Mouse (Mus musculus): ENCODE data around the gene Ahdc1.

Gene Ahdc1

DNA sequence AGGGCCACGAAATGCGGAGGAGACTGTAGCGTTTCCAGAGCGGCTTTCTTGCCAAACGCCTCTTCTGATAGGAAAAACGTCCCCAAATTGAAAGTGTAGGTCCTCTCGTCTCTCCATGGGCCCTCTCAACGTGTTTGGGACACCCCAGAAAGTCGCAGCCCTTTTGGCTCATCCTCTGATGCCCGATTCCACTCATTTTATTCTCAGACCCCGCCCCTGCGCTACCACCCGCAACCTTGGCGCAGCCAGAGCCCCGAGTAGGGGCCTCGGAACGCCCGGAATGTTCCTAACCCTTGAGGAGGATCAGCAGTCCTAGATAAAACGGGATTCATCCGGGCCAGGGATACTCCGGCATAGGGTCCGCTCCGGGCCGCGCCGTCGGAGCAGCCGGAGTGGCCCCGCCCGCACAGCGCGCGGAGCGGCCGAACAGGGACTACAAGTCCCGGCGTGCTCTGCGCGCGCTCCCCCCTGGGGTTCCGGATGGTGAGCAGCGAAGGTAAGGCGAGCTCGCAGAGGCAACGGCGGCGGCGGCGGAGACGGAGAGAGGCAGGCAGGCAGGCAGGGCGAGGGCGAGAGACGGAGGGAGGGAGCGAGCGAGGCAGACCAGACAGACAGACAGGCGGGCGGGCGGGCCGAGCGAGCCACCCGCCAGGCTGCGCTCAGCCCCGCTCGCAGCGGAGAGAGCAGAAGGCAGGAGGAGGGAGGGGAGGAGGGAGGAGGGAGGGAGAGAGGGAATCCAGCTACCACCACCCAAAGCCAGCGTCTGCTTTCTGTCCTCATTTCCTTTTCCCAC, at the start of gene Ahdc1:
Ahdc1 (plus strand) TSS at position 233 of the 793 bp plus-strand sequence.
- DNase-seq (ENCODE audit: low spot score): peak; percentile 95

DNA sequence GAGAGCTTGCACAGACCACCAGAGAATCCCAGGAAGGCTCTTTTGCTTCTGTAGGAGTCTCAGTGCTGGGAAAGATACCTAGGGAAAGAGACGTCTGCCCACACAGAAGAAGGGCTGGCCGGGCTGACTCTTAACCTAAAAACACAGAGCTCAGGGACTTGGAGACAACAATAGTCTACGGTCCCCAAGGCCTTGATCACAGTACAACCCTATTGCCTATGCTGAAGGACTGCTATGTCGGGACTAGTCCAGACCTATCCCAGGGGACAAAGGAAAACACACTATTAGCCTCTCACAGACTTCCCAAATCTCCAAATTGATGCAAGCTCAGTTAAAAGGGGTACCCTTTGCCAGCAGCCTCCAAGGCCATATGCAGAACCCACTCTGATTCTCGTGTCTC, 49.2 kb upstream of the Ahdc1 start:
- DNase-seq (ENCODE audit: low spot score): no peak

DNA sequence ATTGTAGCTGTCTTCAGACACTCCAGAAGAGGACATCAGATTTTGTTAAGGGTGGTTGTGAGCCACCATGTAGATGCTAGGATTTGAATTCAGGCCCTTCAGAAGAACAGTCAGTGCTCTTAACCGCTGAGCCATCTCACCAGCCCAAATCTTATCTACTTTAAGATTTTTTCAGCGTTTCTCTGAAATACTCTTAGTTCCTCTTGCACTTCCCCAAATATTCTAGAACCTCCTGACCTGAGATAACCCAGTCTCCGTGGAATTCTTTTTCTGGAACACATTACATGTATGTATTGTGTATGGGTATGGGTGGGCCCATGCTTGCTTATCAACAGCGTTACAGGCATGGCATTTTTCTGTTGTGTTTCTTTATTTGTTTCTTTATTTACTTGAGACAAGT, 48.4 kb upstream of the Ahdc1 start:
- no peak for DNase-seq (ENCODE audit: low spot score)

DNA sequence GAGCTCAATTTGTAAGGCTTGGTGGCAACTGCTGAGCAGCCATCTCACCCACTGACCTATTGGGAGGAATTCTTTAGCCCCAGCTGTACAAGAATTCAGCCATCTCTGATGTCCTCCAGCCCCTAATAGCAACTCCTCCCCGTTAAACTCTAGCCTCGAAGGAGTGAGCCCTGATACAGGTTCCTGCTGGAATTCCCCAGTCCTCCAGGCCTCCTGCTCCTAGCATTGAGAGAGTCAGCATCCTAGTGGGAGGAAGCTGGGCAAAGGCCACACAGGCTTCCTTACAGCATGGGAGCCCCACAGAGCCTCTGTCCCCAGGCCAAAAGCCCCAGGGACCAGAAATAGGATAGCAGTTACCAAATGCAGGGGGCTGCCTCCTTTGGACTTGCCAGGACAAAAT, 47.6 kb upstream of the Ahdc1 start:
- DNase-seq (ENCODE audit: low spot score): no peak

DNA sequence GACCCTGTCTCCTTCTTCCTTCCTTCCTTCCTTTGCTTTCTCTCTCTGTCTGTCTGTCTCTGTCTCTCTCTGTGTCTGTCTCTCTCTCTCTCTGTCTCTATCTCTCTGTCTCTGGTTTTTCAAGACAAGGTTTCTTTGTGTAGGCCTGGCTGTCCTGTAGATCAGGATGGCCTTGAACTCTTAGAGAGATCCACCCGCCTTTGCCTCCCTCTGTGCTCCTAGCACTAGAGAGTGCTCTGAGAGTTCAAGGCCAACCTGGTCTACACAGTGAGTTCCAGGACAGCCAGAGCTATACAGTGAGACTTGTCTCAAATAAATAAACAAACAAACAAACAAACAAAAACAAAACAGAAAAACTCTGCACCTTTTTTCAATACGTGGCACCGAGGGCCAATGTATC, 47.0 kb upstream of the Ahdc1 start:
- no peak for DNase-seq (ENCODE audit: low spot score)

DNA sequence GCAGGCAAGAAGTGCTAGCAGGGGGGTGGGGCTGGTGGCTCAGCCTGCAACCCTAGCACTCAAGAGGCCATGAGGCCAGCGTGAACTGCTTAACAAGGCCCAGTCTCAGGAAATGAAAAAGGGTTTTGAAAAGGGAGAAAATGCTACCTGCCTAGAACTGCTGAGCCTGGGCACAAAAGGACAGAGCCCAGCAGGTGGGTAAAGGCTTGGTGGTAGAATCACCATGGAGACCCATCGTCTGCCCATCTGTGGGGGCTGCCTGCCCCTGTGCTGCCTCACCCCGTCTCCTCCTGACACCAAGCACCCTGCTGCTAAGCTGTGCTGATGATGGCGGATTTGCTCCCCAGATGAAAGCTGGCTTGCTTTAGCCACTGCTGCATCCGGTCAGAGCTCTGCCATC, 46.6 kb upstream of the Ahdc1 start:
- DNase-seq (ENCODE audit: low spot score): no peak

DNA sequence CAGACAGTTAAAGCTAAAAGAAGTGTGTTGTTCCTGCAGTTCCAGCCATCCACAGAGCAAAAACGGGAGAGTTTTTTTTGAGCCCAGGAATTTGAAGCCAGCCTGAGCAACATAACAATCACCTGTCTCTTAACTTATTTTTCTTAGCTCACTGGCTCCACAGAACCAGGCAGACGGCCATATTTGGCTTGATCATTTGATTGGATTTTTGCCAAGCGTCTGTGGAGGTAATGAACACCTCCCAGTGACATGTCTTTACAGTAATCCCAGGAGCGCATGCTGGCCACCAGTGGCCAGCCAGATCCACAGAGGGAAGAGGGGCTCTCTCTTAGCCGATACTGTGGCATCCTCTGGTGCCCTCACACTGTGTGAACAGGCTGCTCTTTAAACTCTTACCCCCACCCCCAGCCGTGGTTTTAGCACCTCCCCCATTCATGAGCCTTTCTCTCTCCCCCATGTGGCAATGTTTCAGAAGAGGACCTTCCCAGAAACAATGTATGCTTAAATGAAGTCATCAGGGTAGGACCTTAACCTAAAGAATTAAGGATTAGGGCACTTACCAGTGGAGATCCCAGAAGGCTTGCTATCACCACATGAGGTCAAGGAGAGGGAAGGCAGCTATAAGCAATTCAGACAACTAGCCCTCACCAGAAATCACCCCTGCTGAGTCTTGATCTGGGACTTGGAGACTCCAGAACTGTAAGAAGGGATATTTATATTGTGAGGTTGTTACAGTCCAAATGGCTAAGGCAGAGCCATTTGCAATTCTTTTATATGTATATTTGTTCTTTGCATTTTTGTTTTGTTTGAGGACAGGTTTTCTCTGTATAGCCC, 42.7 kb upstream of the Ahdc1 start:
- DNase-seq (ENCODE audit: low spot score): no peak

DNA sequence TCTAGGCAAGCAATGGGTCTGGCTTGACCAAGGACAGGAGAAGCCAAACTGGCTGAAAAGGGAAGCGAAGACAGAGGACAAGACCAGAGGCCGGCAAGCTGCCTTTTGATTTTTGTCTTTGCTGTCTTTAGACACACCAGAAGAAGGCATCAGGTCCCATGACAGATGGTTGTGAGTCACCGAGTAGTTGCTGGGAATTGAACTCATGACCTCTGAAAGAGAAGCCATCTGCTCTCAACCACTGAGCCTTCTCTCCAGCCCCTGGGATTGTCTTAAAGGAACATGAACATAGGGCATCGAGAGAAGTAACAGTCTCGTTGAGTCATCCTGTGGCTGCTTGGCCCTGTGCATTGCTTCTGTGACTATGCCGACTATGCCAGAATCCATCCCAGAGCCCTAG, 39.5 kb upstream of the Ahdc1 start:
- no peak for DNase-seq (ENCODE audit: low spot score)

DNA sequence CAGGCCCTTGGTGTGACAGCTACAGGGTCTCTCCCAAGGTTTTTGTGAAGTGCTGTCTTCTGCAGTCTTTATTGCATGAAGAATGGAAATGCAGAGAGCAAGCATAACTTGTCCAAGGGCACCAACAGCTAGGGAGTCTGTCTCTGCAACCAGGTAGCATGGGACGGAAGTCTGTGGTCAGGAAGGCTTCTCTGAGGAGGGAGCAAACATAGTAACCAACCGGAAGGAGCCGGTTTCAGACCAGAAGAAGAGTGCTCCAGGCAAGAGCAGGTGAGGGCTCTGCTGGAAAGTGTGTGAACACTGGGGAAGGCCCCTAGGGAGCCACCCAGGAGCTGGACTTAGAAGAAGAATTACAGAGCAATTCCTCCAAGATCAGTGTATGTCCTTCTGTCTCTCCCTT, 39.0 kb upstream of the Ahdc1 start:
- no peak for DNase-seq (ENCODE audit: low spot score)

DNA sequence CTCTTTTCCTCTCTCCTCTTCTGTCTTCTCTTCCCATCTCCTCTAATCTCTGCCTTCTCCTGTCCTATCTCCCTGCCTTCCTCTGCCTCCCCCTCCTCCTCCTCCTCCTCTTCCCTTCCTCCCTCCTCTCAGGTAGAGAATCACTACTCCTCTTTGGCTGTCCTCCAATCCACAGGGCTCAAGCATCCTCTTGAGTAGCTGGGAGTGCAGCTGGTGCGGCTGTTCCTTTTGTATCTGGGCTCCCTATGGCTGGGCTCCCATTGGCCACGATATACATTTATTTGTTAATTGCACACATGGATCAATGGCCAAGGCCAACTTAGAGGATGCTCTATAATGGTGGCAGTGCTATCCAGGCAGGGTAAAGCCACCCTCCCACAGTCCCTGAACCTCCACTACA, 38.5 kb upstream of the Ahdc1 start:
- DNase-seq (ENCODE audit: low spot score): no peak

DNA sequence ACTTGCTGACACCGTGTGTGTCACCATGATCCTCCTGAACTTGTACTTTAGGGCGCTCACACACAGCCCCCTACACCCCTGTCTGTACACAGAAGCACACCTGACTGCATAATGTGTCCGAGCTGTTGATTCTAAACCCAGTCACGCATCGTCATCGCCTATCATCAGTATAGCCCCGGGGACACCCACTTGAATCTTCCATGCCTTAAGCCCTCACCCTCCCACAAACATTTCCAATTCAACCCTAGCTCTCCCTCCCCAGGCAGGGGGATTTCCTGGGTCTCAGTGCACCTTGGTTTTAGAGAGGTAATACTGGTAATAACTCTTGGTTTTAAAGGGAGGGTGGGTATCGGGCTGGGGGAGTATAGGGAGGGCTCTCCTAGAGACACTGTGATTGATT, 37.9 kb upstream of the Ahdc1 start:
- DNase-seq (ENCODE audit: low spot score): no peak

DNA sequence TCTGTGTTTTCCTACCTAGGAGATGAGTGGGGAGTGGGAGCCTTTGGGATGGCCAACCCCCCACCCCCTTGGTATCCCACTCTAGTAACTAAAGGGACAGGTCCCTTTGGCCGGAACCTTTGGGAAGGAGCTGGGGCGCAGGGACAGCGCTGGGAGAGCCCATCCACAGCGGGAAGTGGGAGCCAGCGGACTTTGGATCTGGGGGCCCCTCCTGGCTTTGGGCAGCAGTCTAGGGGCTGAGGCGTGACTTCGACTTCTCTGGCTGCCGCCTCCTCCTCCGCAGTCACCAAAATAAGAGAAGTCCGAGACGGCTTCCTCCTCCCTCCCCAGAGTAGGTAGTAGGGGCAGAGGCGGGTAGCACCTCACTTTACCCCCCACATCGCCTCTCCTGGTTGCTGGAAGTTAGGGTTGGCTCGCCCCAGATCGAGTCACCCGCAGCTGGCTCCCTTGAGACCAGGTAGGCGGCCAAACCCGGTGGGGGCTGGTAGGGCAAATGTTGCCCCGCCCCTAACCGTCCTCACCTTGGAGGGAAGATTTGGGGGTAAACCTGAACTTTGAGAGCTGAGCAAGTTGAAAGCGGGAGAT, 37.2 kb upstream of the Ahdc1 start, which contains the start of gene Fgr:
Fgr (plus strand) TSS at position 282 of the 585 bp plus-strand sequence.
- DNase-seq (ENCODE audit: low spot score): no peak

DNA sequence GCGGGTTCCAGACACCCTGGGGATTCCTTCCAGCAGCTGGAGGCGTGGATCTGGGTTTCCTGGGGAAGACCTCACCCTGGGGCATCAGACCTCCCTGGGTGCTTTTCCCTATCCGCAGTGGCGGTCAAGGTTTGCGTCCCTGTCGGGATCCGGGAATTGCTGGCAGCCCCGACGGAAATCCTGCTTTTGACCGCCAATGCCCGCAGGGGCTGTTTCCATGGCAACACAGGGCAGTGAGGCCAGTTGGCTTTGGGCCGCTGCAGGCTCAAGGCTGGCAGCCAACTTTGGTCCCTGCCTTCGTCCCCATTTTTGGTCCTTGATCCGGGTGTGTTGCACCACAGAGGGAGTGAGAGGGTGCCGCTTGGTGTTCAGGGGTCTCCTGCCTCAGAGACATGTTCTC, 36.2 kb upstream of the Ahdc1 start:
- peak; percentile 38 for DNase-seq (ENCODE audit: low spot score)

DNA sequence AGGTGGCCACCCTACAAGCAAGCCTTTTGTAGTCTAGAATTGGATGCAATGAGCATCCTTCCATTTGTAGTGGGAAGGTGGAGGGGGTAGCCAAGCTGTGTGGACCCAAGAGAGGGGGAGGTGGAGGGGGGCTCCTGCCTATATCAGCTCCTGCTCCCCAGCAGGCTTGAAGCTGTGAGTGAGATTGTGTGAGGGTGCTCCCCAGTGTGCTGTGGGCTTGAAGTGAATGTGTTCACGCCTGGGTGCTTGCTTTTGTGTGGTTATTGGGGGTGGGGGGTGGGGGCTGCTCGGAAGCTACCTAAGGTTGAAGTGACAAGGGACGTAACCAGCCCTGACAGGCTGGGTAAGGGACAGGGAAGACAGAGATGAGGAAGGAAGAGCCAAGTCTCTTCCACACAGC, 35.3 kb upstream of the Ahdc1 start:
- no peak for DNase-seq (ENCODE audit: low spot score)

DNA sequence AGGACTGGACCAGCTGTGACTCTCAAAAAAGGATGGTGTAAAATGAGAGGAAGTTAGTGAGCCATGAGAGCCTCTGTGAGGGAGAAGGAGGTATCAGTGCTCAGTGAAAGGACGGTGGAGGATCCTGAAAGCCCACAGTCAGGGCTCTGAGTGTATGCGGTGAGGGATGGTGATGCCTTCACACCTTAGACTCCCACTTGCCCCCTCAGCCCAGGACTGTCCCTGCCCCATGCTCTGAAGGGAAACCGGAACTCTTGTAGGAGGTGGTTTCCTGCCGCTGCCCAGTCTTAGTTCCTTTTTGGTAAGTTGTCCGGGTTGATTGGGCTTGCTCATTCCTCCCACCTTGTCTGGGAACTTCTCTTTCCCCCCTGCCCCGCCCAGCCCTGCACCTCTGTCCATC, 34.3 kb upstream of the Ahdc1 start:
- no peak for DNase-seq (ENCODE audit: low spot score)

DNA sequence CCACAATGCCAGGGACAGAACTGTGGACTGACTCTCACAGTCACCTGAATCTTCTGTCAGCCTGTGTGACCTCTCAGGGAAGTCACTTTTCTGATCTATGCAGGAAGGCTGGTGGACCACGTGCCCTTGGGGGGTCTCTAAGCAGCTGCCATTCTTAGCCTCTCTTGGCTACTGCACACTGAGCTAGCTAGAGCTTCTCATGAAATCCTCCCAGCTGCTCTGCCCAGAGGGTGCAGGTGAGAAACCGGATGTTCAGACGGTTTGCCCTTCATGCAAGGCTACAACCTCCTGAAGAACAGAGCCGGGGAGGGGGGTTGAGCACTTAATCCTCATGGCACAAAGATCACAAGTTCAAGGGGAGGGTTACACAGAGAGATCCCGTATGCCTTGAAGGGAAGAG, 33.5 kb upstream of the Ahdc1 start:
- no peak for DNase-seq (ENCODE audit: low spot score)

DNA sequence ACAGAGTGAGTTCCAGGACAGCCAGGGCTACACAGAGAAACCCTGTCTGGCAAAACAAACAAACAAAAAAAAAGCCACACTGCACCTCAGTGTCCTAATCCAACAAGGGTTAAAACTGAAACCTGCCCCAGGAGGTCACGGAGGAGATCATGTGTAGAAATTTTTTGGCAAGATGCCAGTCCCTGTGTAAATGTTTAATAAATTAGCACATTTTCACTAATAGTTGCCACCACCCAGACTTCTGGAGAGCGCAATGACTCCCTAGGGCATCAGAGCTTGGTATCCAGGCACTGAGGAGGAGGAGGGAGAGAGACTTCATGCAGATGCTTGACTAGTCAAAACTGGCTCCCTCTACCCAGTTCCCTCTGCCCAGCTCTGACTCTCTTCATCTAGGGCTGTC, 31.9 kb upstream of the Ahdc1 start:
- DNase-seq (ENCODE audit: low spot score): no peak

DNA sequence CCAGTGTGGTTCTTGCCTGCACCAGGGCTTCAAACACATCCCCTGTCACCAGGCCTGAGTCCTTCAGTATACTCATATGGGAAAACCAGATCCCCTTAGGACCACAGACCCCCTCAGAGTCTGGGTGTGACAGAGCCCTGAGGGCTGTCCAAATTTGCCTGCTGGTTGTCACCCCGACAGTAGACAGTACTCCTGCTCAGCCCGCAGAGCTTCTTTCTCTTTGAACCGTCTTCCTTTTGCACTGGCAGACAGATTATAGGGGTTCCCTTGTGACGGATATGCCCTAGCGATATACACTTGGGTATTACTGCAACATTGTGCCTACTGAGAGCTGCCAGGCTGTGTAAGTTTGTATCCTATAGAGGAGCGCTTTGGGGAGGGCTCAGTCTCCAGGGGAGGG, 29.4 kb upstream of the Ahdc1 start:
- no peak for DNase-seq (ENCODE audit: low spot score)

DNA sequence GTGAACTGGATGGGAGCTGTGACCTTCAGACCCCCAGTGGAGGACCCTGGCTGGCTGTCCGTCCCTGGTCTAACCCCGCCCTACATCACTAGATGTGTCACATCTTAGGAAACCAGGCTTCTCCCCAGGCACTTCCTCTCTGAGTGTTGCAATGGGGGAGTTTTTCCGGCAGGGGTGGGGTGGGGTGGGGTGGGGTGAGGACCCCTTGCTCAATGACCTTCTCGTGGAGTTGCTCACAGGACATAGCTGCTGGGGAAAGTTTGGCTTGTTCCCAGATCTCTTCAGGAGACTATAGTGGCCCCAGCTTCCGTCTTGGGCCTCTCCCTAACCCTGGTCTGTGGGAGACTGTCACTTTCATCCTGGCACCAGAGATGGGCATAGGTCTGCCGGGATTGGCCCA, 28.1 kb upstream of the Ahdc1 start:
- no peak for DNase-seq (ENCODE audit: low spot score)

DNA sequence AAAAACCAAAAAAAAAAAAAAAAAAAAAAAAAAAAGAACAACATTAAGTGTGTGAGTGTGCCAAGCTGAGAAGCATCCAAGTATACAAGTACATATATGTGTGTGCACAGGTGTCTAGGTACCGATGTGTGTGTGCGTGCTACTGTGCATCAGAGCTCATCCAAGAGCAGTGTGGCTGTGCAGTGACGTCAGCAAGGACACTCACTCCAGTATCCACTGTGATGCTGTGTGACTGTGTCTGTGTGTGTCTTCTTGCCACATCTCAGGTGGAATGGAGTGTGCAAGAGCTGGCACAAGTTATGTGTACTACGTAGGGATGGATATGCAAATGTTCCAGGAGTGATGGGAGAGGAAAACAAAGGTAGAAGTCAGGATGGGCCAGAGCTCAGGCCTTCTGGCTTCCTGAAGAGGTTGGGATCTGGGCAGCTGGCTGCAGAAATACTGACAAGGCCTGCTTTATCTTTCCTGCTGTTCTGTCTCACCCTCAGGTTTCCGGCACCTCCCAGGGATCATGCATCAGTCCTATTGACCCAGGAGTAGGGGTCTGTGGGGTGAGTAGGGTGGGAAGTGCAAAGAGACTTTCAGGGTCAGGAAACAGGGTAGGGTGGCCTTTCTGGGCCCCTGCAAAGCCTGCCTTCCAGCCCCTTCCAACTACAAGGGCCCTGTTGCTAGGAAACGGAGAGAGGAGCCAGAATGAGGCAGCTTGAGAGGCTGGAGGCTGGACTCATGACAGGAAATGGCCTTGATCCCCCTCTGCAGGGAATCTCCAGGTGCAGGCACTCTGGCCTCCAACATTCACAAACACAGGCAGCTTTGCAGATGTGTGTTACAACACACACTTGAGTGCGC, 27.2 kb upstream of the Ahdc1 start:
- peak; percentile 67 for DNase-seq (ENCODE audit: low spot score)

DNA sequence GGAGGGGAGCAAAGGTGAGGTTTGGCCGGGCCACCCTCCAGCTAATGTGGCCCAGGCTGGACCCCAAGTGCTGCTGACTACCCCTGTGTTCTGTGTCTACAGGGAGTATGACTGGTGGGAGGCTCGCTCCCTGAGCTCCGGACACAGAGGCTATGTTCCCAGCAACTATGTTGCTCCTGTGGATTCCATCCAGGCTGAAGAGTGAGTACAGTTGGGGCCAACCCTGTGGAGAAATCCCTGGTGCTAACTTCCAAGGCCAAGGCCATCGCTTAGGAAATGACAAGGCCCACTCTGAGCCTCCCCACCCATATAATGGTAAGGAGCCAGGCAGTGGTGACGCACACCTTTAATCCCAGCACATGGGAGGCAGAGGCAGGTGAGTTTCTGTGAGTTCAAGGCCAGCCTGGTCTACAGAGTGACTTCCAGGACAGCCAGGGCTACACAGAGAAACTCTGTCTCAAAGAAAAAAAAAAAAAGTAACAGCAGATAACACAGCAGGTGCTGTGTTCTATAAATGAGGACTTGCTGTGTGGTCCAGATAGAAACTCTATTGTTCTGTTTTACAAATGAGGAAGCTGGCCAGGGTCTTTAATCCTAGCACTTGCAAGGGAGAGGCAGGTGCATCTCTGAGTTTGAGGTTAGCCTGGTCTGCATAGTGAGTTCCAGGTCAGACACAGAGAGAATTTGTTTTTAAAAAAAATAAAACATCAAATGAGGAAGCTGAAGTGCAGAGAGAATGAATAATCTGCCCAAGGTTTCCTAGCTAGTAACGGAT, 22.3 kb upstream of the Ahdc1 start:
- no peak for DNase-seq (ENCODE audit: low spot score)
